Mouse (Mus musculus) cerebellum, adult 2 months (tissue): ENCODE data around the gene Ddx4. TPM values are rescaled to one million over a fixed set of nuclear protein-coding genes. Genes with fewer than 3 reads are reported as not detected.

Experiments used
- DNase-seq, 2 experiments: peaks; one replicate each; pipeline ENCODE4 v3.0.0; 2021
- H3K27ac ChIP-seq: fragments of 200-500 bp; 2 replicates; pipeline ENCODE4 v1.5.1; 2012; ENCODE audit warnings: low read length, control low read depth, inconsistent platforms; ENCODE audit not compliant: insufficient read depth
- H3K27me3 ChIP-seq: fragments of 200-500 bp; 2 replicates; pipeline ENCODE4 v1.6.1; 2012; ENCODE audit warnings: inconsistent platforms, mild to moderate bottlenecking, low read length, moderate library complexity; ENCODE audit not compliant: control insufficient read depth, insufficient read depth
- H3K4me1 ChIP-seq: fragments of 200-500 bp; 2 replicates; pipeline ENCODE4 v1.6.1; 2011; ENCODE audit warnings: low read length; ENCODE audit not compliant: control insufficient read depth, insufficient read depth
- H3K4me3 ChIP-seq: fragments of 200-500 bp; replicated peaks from 2 replicates; pipeline ENCODE3; 2011; ENCODE audit warnings: mild to moderate bottlenecking, low read depth, low read length, control low read depth; ENCODE audit not compliant: insufficient read depth
- CTCF ChIP-seq: fragments of 200-500 bp; IDR thresholded peaks from 2 replicates; pipeline ENCODE4 v1.5.1; 2011; ENCODE audit warnings: low read depth, mild to moderate bottlenecking, control low read depth, low read length, moderate library complexity, borderline replicate concordance; ENCODE audit not compliant: insufficient read depth
- POLR2A ChIP-seq: fragments of 200-500 bp; IDR thresholded peaks from 2 replicates; pipeline ENCODE4 v1.6.1; 2011; ENCODE audit warnings: low read length, control low read depth, borderline replicate concordance; ENCODE audit not compliant: insufficient read depth
- WGBS: fragments of 180-500 bp; shearing (Covaris S2); methylation state at CpG from one replicate; pipeline ENCODE4 v1.1.7; 2018; 5-methylcytosine and 5-hydroxymethylcytosine counted together
- polyA plus RNA-seq: library from polyadenylated mRNA; depleted of rRNA; stranded (reverse); fragments of >200 nt; gene quantifications from 2 replicates; pipeline ENCODE4 v1.2.3, GENCODE M21; 2012

Ddx4 gene
- polyA plus RNA-seq, 1 experiment, result 1.1 TPM

DNA sequence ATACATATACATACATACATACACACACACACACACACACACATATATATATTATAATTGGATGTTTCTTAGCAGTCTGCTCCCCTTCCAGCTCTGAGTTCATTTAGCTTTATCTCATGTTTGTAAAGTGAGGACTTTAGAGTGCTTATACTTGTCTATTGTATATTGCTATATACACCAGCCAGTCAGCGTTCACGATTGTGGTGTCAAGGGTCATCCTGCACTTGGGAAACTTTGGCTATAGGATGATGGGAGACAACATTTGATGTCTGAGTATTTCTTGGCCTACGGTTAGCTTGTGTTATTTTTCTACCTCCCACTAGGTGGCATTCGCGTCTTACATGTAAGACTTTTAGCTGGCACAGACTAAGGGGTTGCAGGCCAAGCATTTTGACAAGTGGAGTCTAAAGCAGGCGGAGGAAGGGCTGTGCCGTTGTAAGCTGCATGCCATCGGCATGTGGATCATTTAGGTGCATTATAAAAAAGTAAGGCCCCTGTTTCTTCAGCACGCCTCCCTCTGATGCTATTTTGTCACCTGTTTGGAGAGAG lies 21.7 kb upstream of the Ddx4 start:
- H3K4me3 ChIP-seq, result no peak overlapping the region
- no peaks in the 10 kb centered on the region for H3K4me1 ChIP-seq
- 5% methylated on average over 9 of the region's 9 CpGs for WGBS
- TF ChIP-seq CTCF (peak; percentile 74), POLR2A (no peak)
- H3K27me3 ChIP-seq, result no peaks in the 10 kb centered on the region
- peak; percentile 53 to 73 for DNase-seq
- H3K27ac ChIP-seq, result no peak overlapping the region

DNA sequence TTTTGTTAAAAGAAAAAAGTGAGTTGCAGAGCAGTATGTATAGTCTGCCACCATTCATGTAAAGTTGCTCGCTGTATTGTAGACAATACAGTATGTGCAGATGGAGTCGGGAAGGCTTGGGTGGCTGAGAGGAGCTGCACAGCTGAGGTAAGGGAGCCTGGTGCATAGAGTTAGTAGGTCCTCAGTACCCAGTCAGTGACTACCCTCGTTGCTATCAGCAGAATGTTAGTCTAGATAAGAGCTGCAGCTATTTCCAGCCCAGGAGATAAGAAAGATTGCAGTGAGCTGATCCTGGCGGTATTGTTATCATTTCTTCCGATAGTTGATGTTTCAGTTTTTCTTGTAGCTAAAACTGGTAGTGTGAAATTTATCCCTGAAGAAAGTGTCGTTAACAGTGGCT lies 20.5 kb upstream of the Ddx4 start:
- H3K27me3 ChIP-seq, result no peaks in the 10 kb centered on the region
- no peak for DNase-seq
- 89% methylated on average over 6 of the region's 6 CpGs for WGBS
- no peak for TF ChIP-seq CTCF
- no peak for TF ChIP-seq POLR2A
- no peaks in the 10 kb centered on the region for H3K4me1 ChIP-seq
- H3K27ac ChIP-seq, result no peak overlapping the region
- H3K4me3 ChIP-seq, result no peak overlapping the region

DNA sequence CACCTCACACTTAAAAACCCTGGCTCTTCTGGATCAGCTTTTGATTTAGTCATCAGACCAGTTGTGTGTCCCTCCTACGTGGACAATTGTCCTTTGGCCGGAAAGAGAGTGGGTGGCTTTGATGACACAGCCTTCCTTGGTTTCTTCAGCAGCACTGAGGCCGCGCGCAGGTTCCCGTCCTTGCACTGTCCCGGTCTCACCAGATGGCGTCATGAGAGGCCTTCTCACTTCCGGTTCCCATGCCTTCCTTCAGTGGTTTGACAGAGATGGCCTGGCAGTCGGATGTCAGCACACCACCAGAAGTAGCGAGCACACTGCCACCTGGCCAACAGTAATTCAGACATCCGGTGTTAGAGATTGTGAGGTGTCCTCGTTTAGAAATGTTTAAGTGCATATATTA lies 19.4 kb upstream of the Ddx4 start:
- TF ChIP-seq CTCF, result no peak
- TF ChIP-seq POLR2A, result no peak
- no peak overlapping the region for H3K27ac ChIP-seq
- 67% methylated on average over 13 of the region's 13 CpGs for WGBS
- no peak overlapping the region for H3K4me3 ChIP-seq
- no peaks in the 10 kb centered on the region for H3K27me3 ChIP-seq
- no peak for DNase-seq
- no peaks in the 10 kb centered on the region for H3K4me1 ChIP-seq

GRCm38 (mm10) chr13:112667215-112667614 lies 14.9 kb upstream of the Ddx4 start:
- WGBS, result 84% methylated on average over 9 of the region's 9 CpGs
- Histone ChIP-seq H3K4me1 (no peaks in the 10 kb centered on the region), H3K27ac (no peak overlapping the region), H3K4me3 (no peak overlapping the region), H3K27me3 (no peaks in the 10 kb centered on the region)
- no peak for TF ChIP-seq POLR2A
- no peak for TF ChIP-seq CTCF
- no peak for DNase-seq

- no peak overlapping the region for H3K4me3 ChIP-seq
- TF ChIP-seq CTCF (no peak), POLR2A (no peak)
- 90% methylated on average over 10 of the region's 10 CpGs for WGBS
- H3K4me1 ChIP-seq, result no peaks in the 10 kb centered on the region
- H3K27me3 ChIP-seq, result no peaks in the 10 kb centered on the region
- no peak for DNase-seq
- no peak overlapping the region for H3K27ac ChIP-seq
Measured at GRCm38 (mm10) chr13:112666433-112667024, 14.3 kb upstream of the Ddx4 start.

- Histone ChIP-seq H3K27me3 (no peaks in the 10 kb centered on the region), H3K4me3 (no peak overlapping the region), H3K4me1 (0 out of 2 replicates have a peak, but pooled peaks cover 2% of the 10 kb centered on the region), H3K27ac (no peak overlapping the region)
- 72% methylated on average over 2 of the region's 2 CpGs for WGBS
- DNase-seq, result no peak
- TF ChIP-seq CTCF (no peak), POLR2A (no peak)
Measured at GRCm38 (mm10) chr13:112661687-112662086, 9.4 kb upstream of the Ddx4 start.

DNA sequence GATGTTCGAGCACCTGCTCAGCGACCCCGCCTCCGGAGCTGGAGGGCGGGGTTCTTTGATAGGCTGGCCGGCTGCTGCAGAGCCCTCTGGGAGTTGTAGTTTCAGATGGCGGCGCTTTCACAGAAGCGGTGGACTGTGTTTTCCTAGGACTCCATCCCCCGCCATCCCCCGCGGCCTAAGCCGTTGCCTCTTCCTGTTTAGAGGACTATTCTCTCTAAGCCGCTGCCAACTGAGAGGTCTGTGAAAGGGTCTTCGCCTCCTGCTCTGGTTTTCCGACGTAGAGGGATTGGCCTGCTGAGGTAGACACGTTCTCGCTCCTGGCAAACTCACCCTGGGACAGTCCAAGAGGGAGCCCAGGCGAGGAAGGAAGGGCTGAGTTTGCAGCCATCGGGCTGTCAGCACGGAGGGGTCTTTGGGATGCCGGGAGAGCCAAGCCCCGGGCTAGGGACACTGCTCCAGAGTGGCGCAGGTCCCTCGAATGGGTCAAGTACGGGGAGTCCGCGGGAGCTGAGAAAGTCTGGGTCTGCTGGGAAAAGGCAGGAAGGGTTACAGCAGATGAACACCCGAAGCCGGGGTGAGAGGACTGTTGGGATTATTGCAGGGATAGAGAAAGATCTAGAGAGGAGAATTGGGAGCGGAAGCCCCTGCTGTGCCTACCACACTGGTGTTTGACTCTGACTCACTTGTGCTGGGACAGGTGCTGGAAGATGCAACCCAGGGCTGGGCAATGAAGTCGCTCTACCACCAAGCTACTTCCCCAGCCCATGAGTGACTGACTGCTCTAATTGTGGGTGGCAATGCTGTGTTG lies 8.5 kb upstream of the Ddx4 start, which contains the start of gene Slc38a9:
Gene Slc38a9, plus strand, starts transcription at position 178 of the 808 bp plus-strand sequence.
- H3K4me3 ChIP-seq, result peak within 1 kb of the TSS; percentile 73
- peak; percentile 92 to 95 for DNase-seq
- H3K4me1 ChIP-seq, result 0 out of 2 replicates have a peak, but pooled peaks cover 2% of the 10 kb centered on the region
- no peaks in the 10 kb centered on the region for H3K27me3 ChIP-seq
- WGBS, result under 1% methylated on average over 33 of the region's 33 CpGs
- H3K27ac ChIP-seq, result peak within 1 kb of the TSS; percentile 11
- TF ChIP-seq CTCF (no peak), POLR2A (peak; percentile 79; the same call in 1 of the 2 replicates)

DNA sequence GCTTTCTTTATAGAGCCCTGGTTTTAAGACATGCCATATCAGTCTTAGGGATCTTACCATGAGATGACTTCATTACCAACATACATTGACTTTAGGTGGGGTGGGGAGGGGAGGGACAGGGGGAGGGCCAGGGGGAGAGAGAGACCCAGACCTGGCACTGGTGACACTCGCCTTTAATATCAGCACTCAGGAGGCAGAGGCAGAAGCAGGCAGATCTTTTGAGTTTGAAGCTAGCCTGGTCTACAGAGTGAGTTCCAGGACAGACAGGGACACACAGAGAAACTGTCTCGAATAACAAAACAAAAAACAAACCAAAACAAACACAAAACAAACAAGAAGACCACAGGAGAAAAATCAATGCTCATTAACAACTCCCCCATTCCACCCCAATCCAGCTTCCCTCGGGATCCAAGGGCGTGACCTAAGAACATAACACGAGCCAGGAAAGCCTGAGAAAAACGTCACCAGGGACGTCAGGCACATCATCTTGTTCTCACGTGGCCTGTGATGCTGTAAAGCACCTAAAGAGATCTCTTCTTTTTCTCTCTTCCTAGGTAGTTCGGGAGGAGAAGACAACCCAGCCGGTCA lies 7.8 kb upstream of the Ddx4 start:
- H3K4me3 ChIP-seq, result peak overlapping the region; percentile 73
- H3K4me1 ChIP-seq, result 0 out of 2 replicates have a peak, but pooled peaks cover 2% of the 10 kb centered on the region
- no peak for DNase-seq
- H3K27me3 ChIP-seq, result no peaks in the 10 kb centered on the region
- TF ChIP-seq CTCF, result no peak
- TF ChIP-seq POLR2A, result no peak; the same call in 1 of the 2 replicates
- WGBS, result under 1% methylated on average over 10 of the region's 10 CpGs
- no peak overlapping the region for H3K27ac ChIP-seq
